Mouse (Mus musculus): ENCODE measurements at regions not wholly inside any gene's neighbourhood (a gene's known extent, or its start where the extent isn't known, plus 50 kb on each side); places are given as distances from the start of the nearest gene placed in this dataset.

GRCm38 (mm10) chr10:111422057-111422456, 51.0 kb upstream of the Nap1l1 start:
- no peak for ATAC-seq (ENCODE audit: low read depth)
- Histone ChIP-seq H3K9ac (no peak overlapping the region), H3K9me3 (replicated peaks) (no peaks in the 10 kb centered on the region), H3K4me2 (peak overlapping the region; percentile 54), H3K4me3 (replicated peaks) (0 out of 2 replicates have a peak overlapping the region, but pooled peaks have one; percentile 4), H3K27me3 (no peaks in the 10 kb centered on the region), H3K36me3 (no peaks in the 10 kb centered on the region), H3K4me1 (replicated peaks) (peaks cover 27% of the 10 kb centered on the region), H3K27ac (no peak overlapping the region)
- no peak for DNase-seq
- 7% methylated on average over 6 of the region's 6 CpGs for WGBS (ENCODE audit: insufficient replicate concordance)

GRCm38 (mm10) chr10:111422649-111423048, 50.4 kb upstream of the Nap1l1 start:
- no peak for DNase-seq
- 15% methylated on average over 11 of the region's 11 CpGs for WGBS (ENCODE audit: insufficient replicate concordance)
- no peak overlapping the region for H3K27ac ChIP-seq

More at GRCm38 (mm10) chr10:111422649-111423048, 50.4 kb upstream of the Nap1l1 start:
- Histone ChIP-seq H3K9me3 (replicated peaks) (no peaks in the 10 kb centered on the region), H3K4me3 (replicated peaks) (peak overlapping the region; percentile 29), H3K27me3 (no peaks in the 10 kb centered on the region), H3K9ac (no peak overlapping the region; the same call in 1 of the 2 replicates), H3K36me3 (no peaks in the 10 kb centered on the region), H3K4me1 (replicated peaks) (peaks cover 27% of the 10 kb centered on the region), H3K4me2 (peak overlapping the region; percentile 54)
- no peak for ATAC-seq (ENCODE audit: low read depth)

Data from liver, embryonic 13.5 days (tissue).